Mouse (Mus musculus) midbrain, embryonic 12.5 days (tissue): ENCODE measurements around the gene Med7. TPM values are rescaled to one million over a fixed set of nuclear protein-coding genes. Genes with fewer than 3 reads are reported as not detected.

ENCODE experiments used
- ATAC-seq: fragments of 200-750 bp; cut with Nextera tagmentation; 2 replicates; pipeline ENCODE4 v1.8.0; 2017; ENCODE audit warnings: low read depth, moderate TSS enrichment, moderate library complexity; ENCODE audit not compliant: low FRiP score
- H3K27ac ChIP-seq: fragments of 300-500 bp; sonication (generic); replicated peaks from 2 replicates; pipeline ENCODE4 v1.5.1; 2016; ENCODE audit warnings: mild to moderate bottlenecking
- H3K27me3 ChIP-seq: fragments of 300-500 bp; sonication (generic); 2 replicates; pipeline ENCODE4 v1.6.1; 2016; ENCODE audit warnings: mild to moderate bottlenecking
- H3K36me3 ChIP-seq: fragments of 300-500 bp; sonication (generic); 2 replicates; pipeline ENCODE4 v1.6.1; 2016
- H3K4me1 ChIP-seq: fragments of 300-500 bp; sonication (generic); 2 replicates; pipeline ENCODE4 v1.6.1; 2016
- H3K4me2 ChIP-seq: fragments of 300-500 bp; sonication (generic); replicated peaks from 2 replicates; pipeline ENCODE4 v1.6.1; 2016; ENCODE audit warnings: mild to moderate bottlenecking, moderate library complexity
- H3K4me3 ChIP-seq: fragments of 300-500 bp; sonication (generic); 2 replicates; pipeline ENCODE4 v1.5.1; 2016; ENCODE audit warnings: mild to moderate bottlenecking
- H3K9ac ChIP-seq: fragments of 300-500 bp; sonication (generic); replicated peaks from 2 replicates; pipeline ENCODE4 v1.6.1; 2016; ENCODE audit warnings: mild to moderate bottlenecking, moderate library complexity
- H3K9me3 ChIP-seq: fragments of 300-500 bp; sonication (generic); 2 replicates; pipeline ENCODE4 v1.6.1; 2016; ENCODE audit warnings: mild to moderate bottlenecking
- WGBS: fragments of 180-500 bp; shearing (Covaris S2); methylation state at CpG from one replicate; pipeline ENCODE4 v1.1.7; 2016; 5-methylcytosine and 5-hydroxymethylcytosine counted together
- polyA plus RNA-seq: library from polyadenylated mRNA; unstranded; fragments of >200 nt; fragmentation: Nextera tagmentation; extraction: Ambion mirVana; gene quantifications from 2 replicates; pipeline ENCODE4 v1.2.1, GENCODE M21; 2016

Med7 gene
- polyA plus RNA-seq, 1 experiment from 2014 or later, result 89.0 TPM

DNA sequence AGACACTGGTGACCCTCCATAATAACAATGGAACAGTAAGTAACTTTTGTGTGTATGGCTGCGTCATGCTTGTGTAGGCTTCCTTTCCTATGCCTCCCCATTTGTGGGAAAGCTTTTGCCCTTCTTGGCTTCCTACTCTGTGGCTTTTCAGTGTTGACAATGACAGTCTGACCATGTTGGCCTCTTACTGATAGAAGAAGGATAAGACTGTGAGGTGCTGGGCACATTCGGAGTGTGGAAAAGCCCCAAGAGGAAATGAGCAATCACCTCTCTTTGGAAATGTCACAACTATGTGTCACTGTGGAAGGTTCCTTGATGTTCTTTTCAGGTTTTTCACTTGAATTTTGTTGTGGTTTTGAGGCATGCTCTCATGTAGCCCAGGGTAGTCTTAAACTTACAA lies 30.2 kb downstream of the Med7 start:
- ATAC-seq, result no peak
- H3K9me3 ChIP-seq, result no peaks in the 10 kb centered on the region
- no peak overlapping the region for H3K4me2 ChIP-seq
- 89% methylated on average over 2 of the region's 2 CpGs for WGBS
- H3K4me3 ChIP-seq, result no peak overlapping the region
- H3K27ac ChIP-seq, result no peak overlapping the region
- no peaks in the 10 kb centered on the region for H3K27me3 ChIP-seq
- H3K36me3 ChIP-seq, result no peaks in the 10 kb centered on the region
- H3K9ac ChIP-seq, result no peak overlapping the region
- no peaks in the 10 kb centered on the region for H3K4me1 ChIP-seq

DNA sequence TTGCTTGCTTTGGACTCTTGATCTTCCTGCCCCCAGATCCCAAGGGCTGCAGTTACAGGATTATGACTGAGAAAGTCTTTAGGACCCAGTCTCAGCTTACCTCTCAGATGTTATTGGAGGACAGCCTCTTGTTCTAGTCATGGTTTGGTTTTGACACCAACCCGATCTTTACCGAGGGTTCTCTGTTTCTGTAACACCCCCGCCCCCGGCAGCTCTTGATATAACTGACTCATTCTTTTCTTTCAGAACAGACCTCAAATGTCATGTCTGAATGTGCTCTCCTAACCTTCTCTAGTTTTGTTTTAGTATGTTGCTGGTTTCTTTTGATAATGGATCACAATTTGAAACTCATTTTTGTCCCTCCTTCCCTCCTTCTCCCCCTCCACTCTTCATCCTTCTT lies 37.5 kb downstream of the Med7 start:
- 98% methylated on average over 4 of the region's 4 CpGs for WGBS
- Histone ChIP-seq H3K9me3 (no peaks in the 10 kb centered on the region), H3K4me1 (no peaks in the 10 kb centered on the region), H3K36me3 (no peaks in the 10 kb centered on the region), H3K27me3 (no peaks in the 10 kb centered on the region), H3K27ac (no peak overlapping the region), H3K4me2 (no peak overlapping the region), H3K9ac (no peak overlapping the region), H3K4me3 (no peak overlapping the region)
- no peak for ATAC-seq

DNA sequence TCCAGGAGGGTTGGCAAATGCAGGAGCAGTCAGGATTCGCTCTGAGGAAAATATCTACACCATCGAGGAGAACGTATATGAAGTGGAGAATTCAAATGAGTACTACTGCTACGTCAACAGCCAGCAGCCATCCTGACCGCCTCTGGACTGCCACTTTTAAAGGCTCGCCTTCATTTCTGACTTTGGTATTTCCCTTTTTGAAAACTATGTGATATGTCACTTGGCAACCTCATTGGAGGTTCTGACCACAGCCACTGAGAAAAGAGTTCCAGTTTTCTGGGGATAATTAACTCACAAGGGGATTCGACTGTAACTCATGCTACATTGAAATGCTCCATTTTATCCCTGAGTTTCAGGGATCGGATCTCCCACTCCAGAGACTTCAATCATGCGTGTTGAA lies 42.6 kb downstream of the Med7 start:
- 90% methylated on average over 9 of the region's 9 CpGs for WGBS
- no peak overlapping the region for H3K27ac ChIP-seq
- no peak overlapping the region for H3K4me2 ChIP-seq
- no peaks in the 10 kb centered on the region for H3K27me3 ChIP-seq
- no peak for ATAC-seq
- no peak overlapping the region for H3K9ac ChIP-seq
- no peaks in the 10 kb centered on the region for H3K4me1 ChIP-seq
- no peaks in the 10 kb centered on the region for H3K9me3 ChIP-seq
- no peak overlapping the region for H3K4me3 ChIP-seq
- H3K36me3 ChIP-seq, result no peaks in the 10 kb centered on the region

DNA sequence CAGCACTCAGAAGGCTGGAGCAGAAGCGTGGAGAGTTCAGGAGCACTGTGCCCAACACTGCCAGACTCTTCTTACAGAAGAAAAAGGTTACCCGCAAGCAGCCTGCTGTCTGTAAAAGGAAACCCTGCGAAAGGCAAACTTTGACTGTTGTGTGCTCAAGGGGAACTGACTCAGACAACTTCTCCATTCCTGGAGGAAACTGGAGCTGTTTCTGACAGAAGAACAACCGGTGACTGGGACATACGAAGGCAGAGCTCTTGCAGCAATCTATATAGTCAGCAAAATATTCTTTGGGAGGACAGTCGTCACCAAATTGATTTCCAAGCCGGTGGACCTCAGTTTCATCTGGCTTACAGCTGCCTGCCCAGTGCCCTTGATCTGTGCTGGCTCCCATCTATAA lies 43.8 kb downstream of the Med7 start:
- no peak for ATAC-seq
- no peak overlapping the region for H3K9ac ChIP-seq
- no peak overlapping the region for H3K4me3 ChIP-seq
- H3K4me2 ChIP-seq, result no peak overlapping the region
- 83% methylated on average over 7 of the region's 7 CpGs for WGBS
- no peak overlapping the region for H3K27ac ChIP-seq
- no peaks in the 10 kb centered on the region for H3K36me3 ChIP-seq
- H3K9me3 ChIP-seq, result no peaks in the 10 kb centered on the region
- H3K27me3 ChIP-seq, result no peaks in the 10 kb centered on the region
- no peaks in the 10 kb centered on the region for H3K4me1 ChIP-seq

DNA sequence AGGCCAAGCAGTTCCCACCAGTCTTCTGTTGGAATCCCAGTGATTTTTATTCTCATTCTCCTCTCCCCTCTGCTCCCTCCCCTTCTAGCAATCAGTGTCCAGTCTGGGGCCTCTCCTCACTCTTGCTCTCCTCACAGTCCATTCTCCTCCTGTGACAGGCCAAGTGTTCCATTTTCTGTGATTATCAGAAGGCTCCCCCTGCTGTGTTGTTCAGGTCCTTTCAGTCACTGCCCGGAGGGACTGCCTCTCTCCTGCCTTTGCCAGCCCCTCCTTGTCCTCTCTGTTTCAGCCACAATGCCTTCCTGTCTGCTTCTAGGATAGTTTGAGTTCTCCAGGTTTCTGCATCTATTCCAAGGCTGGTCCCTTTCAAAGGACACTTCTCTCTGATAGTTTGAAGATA lies 51.5 kb downstream of the Med7 start:
- no peaks in the 10 kb centered on the region for H3K4me1 ChIP-seq
- no peak overlapping the region for H3K9ac ChIP-seq
- 9% methylated on average over 1 of the region's 1 CpGs for WGBS
- H3K36me3 ChIP-seq, result no peaks in the 10 kb centered on the region
- ATAC-seq, result no peak
- H3K4me2 ChIP-seq, result no peak overlapping the region
- no peak overlapping the region for H3K4me3 ChIP-seq
- no peaks in the 10 kb centered on the region for H3K9me3 ChIP-seq
- no peaks in the 10 kb centered on the region for H3K27me3 ChIP-seq
- no peak overlapping the region for H3K27ac ChIP-seq

DNA sequence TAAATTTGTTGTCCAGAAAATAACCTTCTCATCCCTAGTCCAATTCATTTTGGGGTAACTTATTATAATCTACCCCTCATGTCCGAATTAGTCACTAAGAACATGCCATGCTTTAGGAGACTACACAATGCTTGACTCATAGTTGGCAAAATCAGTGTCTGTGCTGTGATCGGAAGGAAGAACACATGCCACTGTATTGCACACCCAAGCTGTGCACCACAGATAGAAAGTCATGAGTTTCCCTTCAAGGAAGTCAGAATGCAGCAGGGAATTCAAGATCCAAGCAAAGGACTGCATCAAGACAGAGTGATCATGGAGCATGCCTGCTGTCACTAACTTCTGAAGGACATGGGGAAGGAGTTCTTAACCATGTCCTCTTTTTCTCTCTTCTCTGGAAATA lies 51.9 kb downstream of the Med7 start:
- Histone ChIP-seq H3K27ac (no peak overlapping the region), H3K9me3 (no peaks in the 10 kb centered on the region), H3K4me3 (no peak overlapping the region), H3K27me3 (no peaks in the 10 kb centered on the region), H3K4me1 (no peaks in the 10 kb centered on the region), H3K4me2 (no peak overlapping the region), H3K9ac (no peak overlapping the region), H3K36me3 (no peaks in the 10 kb centered on the region)
- ATAC-seq, result no peak
- WGBS, result 92% methylated on average over 2 of the region's 2 CpGs

Other genes with a start within 250 kb of the Med7 start
- 2.2 and 2.3 TPM in 2 replicates for gene Fndc9, start 201.4 kb upstream of the Med7 start, polyA plus RNA-seq
- gene Cyfip2, start 124.1 kb upstream of the Med7 start, polyA plus RNA-seq, result 59.1 and 59.5 TPM in 2 replicates
- 0.06 TPM in 1 of 2 replicates, not detected in the other for gene Itk, start 47.4 kb upstream of the Med7 start, polyA plus RNA-seq
- not detected in 2 replicates for gene Fam71b, start 40.4 kb upstream of the Med7 start, polyA plus RNA-seq
- gene Havcr2, start 18.0 kb downstream of the Med7 start, polyA plus RNA-seq, result 0.13 and 0.18 TPM in 2 replicates
- not detected in 2 replicates for gene Gm12169, start 87.3 kb downstream of the Med7 start, polyA plus RNA-seq
- not detected in 2 replicates for gene BC053393, start 134.6 kb downstream of the Med7 start, polyA plus RNA-seq
- not detected in 2 replicates for gene Dppa1, start 192.3 kb downstream of the Med7 start, polyA plus RNA-seq